ENCODE assay signal across 13 mouse cellular contexts in genomic region chr7:4132998-4133397, GRCm38 (mm10). TPM values are rescaled to one million over a fixed set of nuclear protein-coding genes. Genes with fewer than 3 reads are reported as not detected.
A peak's percentile ranks its signal among the peaks of the same experiment; 100 is the strongest.
DNase-seq lines count a peak whose midpoint lies in the region; ATAC-seq and TF ChIP-seq lines count a peak whose summit lies in the region.
"Had no signal": no experiment of that assay in that cellular context is flagged by ENCODE, and none has a peak within 500 bp of the region (broad histone marks: within the 10 kb centered on the region; RNA-seq: fewer than 3 reads in every experiment).

No protein-coding gene starts in this region.

- no peak for ATAC-seq in forebrain, embryonic 13.5 days
- ATAC-seq in forebrain, postnatal 0 days = no peak

- no peak for DNase-seq in forebrain, postnatal 0 days
- DNase-seq in left cerebral cortex, adult 2 months (ENCODE audit: extremely low spot score in 1 of 2, low spot score in 2 of 2) = peak; percentile 20 to 26
- DNase-seq in left cerebral cortex, adult 18-20 months (ENCODE audit: low spot score in 2 of 2) = no peak
- peak; percentile 42 for DNase-seq in testis, postnatal 10 days (ENCODE audit: low spot score)
- DNase-seq in testis, postnatal 14 days (ENCODE audit: low spot score) = no peak
- no peak for DNase-seq in MN1 (ENCODE audit: low spot score)
- DNase-seq: adrenal gland, adult 2 months; heart, adult 18-20 months had no signal

- no peak overlapping the region for H3K4me3 ChIP-seq in forebrain, embryonic 13.5 days
- H3K4me3 ChIP-seq in forebrain, postnatal 0 days (ENCODE audit: low read depth, low read length) = no peak overlapping the region
- H3K4me3 ChIP-seq in left cerebral cortex, adult 2 months = no peak overlapping the region
- H3K4me3 ChIP-seq: forebrain, embryonic 10.5 days had no signal

- intact Hi-C loops in left cerebral cortex, adult 2 months (cut with DNase I) = loop anchor here (2.0 to 10.0 kb wide), 3 partner anchors 28 to 372 kb away; partner anchors contain the start of gene Ppp1r12c

- H3K27ac ChIP-seq in forebrain, embryonic 13.5 days = peak overlapping the region; percentile 11
- no peak overlapping the region for H3K27ac ChIP-seq in forebrain, postnatal 0 days (ENCODE audit: low read depth, low read length)
- H3K27ac ChIP-seq in left cerebral cortex, adult 2 months = peak overlapping the region; percentile 86
- H3K27ac ChIP-seq: forebrain, embryonic 10.5 days had no signal

- H3K27me3 ChIP-seq in forebrain, embryonic 13.5 days = no peaks in the 10 kb centered on the region
- no peaks in the 10 kb centered on the region for H3K27me3 ChIP-seq in forebrain, postnatal 0 days (ENCODE audit: insufficient read depth, low read length)

- peaks cover 57% of the 10 kb centered on the region for H3K36me3 ChIP-seq in forebrain, embryonic 13.5 days (ENCODE audit: poor library complexity, severe bottlenecking)
- H3K36me3 ChIP-seq in forebrain, postnatal 0 days (ENCODE audit: insufficient read depth) = peaks cover 33% of the 10 kb centered on the region

- TF ChIP-seq CTCF in forebrain, postnatal 0 days (IDR thresholded peaks at IDR 0.05; ENCODE audit: low read depth) = no peak
- TF ChIP-seq CTCF in left cerebral cortex, adult 2 months (IDR thresholded peaks at IDR 0.05) = no peak

- no peak overlapping the region for H3K4me2 ChIP-seq in forebrain, embryonic 13.5 days
- H3K4me2 ChIP-seq in forebrain, postnatal 0 days (ENCODE audit: low read depth) = no peak overlapping the region
- H3K4me2 ChIP-seq: liver, embryonic 11.5 days had no signal

- peaks cover 55% of the 10 kb centered on the region for H3K4me1 ChIP-seq in forebrain, embryonic 13.5 days
- H3K4me1 ChIP-seq in forebrain, postnatal 0 days (ENCODE audit: insufficient read depth) = peaks cover 4% of the 10 kb centered on the region; the same call in 1 of the 2 replicates

- peak overlapping the region; percentile 56; the same call in 1 of the 2 replicates for H3K9ac ChIP-seq in forebrain, embryonic 13.5 days
- no peak overlapping the region for H3K9ac ChIP-seq in forebrain, postnatal 0 days

- no peaks in the 10 kb centered on the region for H3K9me3 ChIP-seq in forebrain, embryonic 13.5 days (replicated peaks)
- H3K9me3 ChIP-seq in forebrain, postnatal 0 days (ENCODE audit: low read length) = no peaks in the 10 kb centered on the region
- H3K9me3 ChIP-seq: forebrain, embryonic 10.5 days; G1E had no signal

- 91% methylated on average over 6 of the region's 7 CpGs for WGBS in forebrain, embryonic 13.5 days
- WGBS in forebrain, postnatal 0 days = 93% methylated on average over 7 of the region's 7 CpGs

RNA-seq across cellular contexts. Expression of gene Leng8, which starts 3.8 kb away (rescaled TPM):
- 61.3 and 71.1 TPM in 2 replicates for polyA plus RNA-seq in forebrain, embryonic 13.5 days (2015; fragmentation: Nextera tagmentation; extraction: Ambion mirVana)
- total RNA-seq in forebrain, postnatal 0 days (2014; rRNA removed) = 124 and 174 TPM in 2 replicates
- polyA plus RNA-seq in forebrain, postnatal 0 days (2015; fragmentation: Nextera tagmentation; extraction: Ambion mirVana) = 20.5 and 35.8 TPM in 2 replicates
- 100 to 1,000 TPM; 178 to 184 TPM for total RNA-seq in left cerebral cortex, adult 2 months (2021)
- total RNA-seq in left cerebral cortex, adult 18-20 months (2021) = 100 to 1,000 TPM; 125 to 149 TPM

RNA-seq across cellular contexts. Expression of gene Ttyh1, which starts 13.8 kb away (rescaled TPM):
- polyA plus RNA-seq in forebrain, embryonic 13.5 days (2015; fragmentation: Nextera tagmentation; extraction: Ambion mirVana) = 121 and 149 TPM in 2 replicates
- 180 and 204 TPM in 2 replicates for total RNA-seq in forebrain, postnatal 0 days (2014; rRNA removed)
- 90.0 and 160 TPM in 2 replicates for polyA plus RNA-seq in forebrain, postnatal 0 days (2015; fragmentation: Nextera tagmentation; extraction: Ambion mirVana)
- 100 to 1,000 TPM; 667 to 745 TPM for total RNA-seq in left cerebral cortex, adult 2 months (2021)
- total RNA-seq in left cerebral cortex, adult 18-20 months (2021) = 100 to 1,000 TPM; 597 TPM
- total RNA-seq: megakaryocyte, adult 5-6 weeks had no signal
- polyA plus RNA-seq: G1E had no signal

RNA-seq across cellular contexts. Expression of gene Leng9, which starts 17.2 kb away (rescaled TPM):
- 3.5 and 3.9 TPM in 2 replicates for polyA plus RNA-seq in forebrain, embryonic 13.5 days (2015; fragmentation: Nextera tagmentation; extraction: Ambion mirVana)
- total RNA-seq in forebrain, postnatal 0 days (2014; rRNA removed) = 5.1 and 5.5 TPM in 2 replicates
- 4.4 and 4.8 TPM in 2 replicates for polyA plus RNA-seq in forebrain, postnatal 0 days (2015; fragmentation: Nextera tagmentation; extraction: Ambion mirVana)
- 1 to 10 TPM; 6.2 to 6.9 TPM for total RNA-seq in left cerebral cortex, adult 2 months (2021)
- total RNA-seq in left cerebral cortex, adult 18-20 months (2021) = 1 to 10 TPM; 6.0 to 6.9 TPM

RNA-seq across cellular contexts. Expression of gene Cdc42ep5, which starts 31.7 kb away (rescaled TPM):
- polyA plus RNA-seq in forebrain, embryonic 13.5 days (2015; fragmentation: Nextera tagmentation; extraction: Ambion mirVana) = 5.1 and 5.2 TPM in 2 replicates
- total RNA-seq in forebrain, postnatal 0 days (2014; rRNA removed) = 3.5 and 4.0 TPM in 2 replicates
- 6.7 and 6.9 TPM in 2 replicates for polyA plus RNA-seq in forebrain, postnatal 0 days (2015; fragmentation: Nextera tagmentation; extraction: Ambion mirVana)
- total RNA-seq in left cerebral cortex, adult 2 months (2021) = 1 to 10 TPM; 1.4 to 1.6 TPM
- 1 to 10 TPM; 3.6 to 4.1 TPM for total RNA-seq in left cerebral cortex, adult 18-20 months (2021)
- total RNA-seq: megakaryocyte, adult 5-6 weeks had no signal

Comparison
In these comparisons a context has a peak if more than half of its experiments do, and no peak if none do; other contexts are left out.
1. DNase-seq: peak in left cerebral cortex, adult 2 months (2 of 2) and testis, postnatal 10 days (single experiment); none in forebrain, postnatal 0 days (single experiment), left cerebral cortex, adult 18-20 months (0 of 2), testis, postnatal 14 days (single experiment) and MN1 (single experiment).